ENCODE assay signal across 8 mouse cellular contexts in the genomic region with DNA sequence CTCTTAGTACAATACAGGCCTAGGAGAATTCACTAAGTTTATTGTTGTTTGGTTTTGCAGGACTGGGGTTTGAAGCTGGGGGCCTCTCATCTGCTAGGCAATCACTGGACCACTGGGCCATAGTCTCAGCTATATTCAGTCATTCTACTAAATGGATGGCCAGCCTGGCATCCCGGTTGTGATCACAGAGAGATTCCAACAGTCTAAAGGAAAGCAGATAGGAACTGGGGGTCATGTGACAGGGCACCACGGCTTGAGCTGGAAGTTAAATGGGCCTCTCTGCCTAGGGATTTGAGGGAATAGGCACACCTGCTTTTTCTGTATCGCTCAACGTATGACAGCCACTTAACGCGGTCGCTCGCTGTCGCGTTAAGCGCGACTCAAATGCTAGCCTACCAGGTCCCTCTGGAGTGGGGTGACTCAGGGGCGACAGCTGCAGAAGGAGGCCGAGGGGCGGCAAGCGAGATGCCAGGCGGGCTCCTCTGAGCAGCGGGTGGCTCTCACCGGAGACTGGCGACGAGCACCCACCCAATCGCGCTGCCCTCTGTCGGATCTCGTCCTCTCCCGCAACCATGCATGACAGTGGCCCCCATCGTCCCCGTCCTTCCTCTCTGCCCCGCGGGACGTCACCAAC. TPM values are rescaled to one million over a fixed set of nuclear protein-coding genes. Genes with fewer than 3 reads are reported as not detected.
DNase-seq lines count a peak whose midpoint lies in the region; ATAC-seq and TF ChIP-seq lines count a peak whose summit lies in the region.

No protein-coding gene starts in this region.

- TF ChIP-seq CTCF in heart, adult 2 months (IDR thresholded peaks at IDR 0.05): no peak
- no peak for TF ChIP-seq CTCF in C2C12 (IDR thresholded peaks at IDR 0.05; ENCODE audit: control insufficient read depth, insufficient read depth, insufficient read length)

- peaks cover 2% of the 10 kb centered on the region; the same call in 1 of the 2 replicates for H3K4me1 ChIP-seq in heart, adult 2 months (ENCODE audit: control insufficient read depth, insufficient read depth, low read length)
- peaks cover 30% of the 10 kb centered on the region for H3K4me1 ChIP-seq in forebrain, embryonic 10.5 days
- H3K4me1 ChIP-seq in liver, embryonic 15.5 days (replicated peaks): peaks cover 36% of the 10 kb centered on the region

- peak overlapping the region; percentile 50 for H3K9ac ChIP-seq in heart, adult 2 months (ENCODE audit: low read depth, low read length)
- peak overlapping the region; percentile 89 for H3K9ac ChIP-seq in liver, embryonic 15.5 days

- H3K79me3 ChIP-seq in C2C12 (ENCODE audit: low read depth): peaks cover 14% of the 10 kb centered on the region

- no peak overlapping the region for H3K27ac ChIP-seq in heart, adult 2 months
- H3K27ac ChIP-seq in forebrain, embryonic 10.5 days: peak overlapping the region; percentile 93
- peak overlapping the region; percentile 86 for H3K27ac ChIP-seq in liver, embryonic 15.5 days (replicated peaks)

- H3K36me3 ChIP-seq in heart, adult 2 months (ENCODE audit: control insufficient read depth, insufficient read depth, low read length): no peaks in the 10 kb centered on the region
- peaks cover 10% of the 10 kb centered on the region for H3K36me3 ChIP-seq in C2C12 (ENCODE audit: control insufficient read depth, insufficient read depth)
- peaks cover 29% of the 10 kb centered on the region for H3K36me3 ChIP-seq in forebrain, embryonic 10.5 days (replicated peaks)
- peaks cover 29% of the 10 kb centered on the region for H3K36me3 ChIP-seq in liver, embryonic 15.5 days (replicated peaks)

- TF ChIP-seq POLR2A in heart, adult 2 months (IDR thresholded peaks at IDR 0.05; ENCODE audit: insufficient read depth, low read depth, low read length): no peak

- H3ac ChIP-seq in C2C12 (ENCODE audit: control insufficient read depth, insufficient read length, low read depth): peak overlapping the region; percentile 96

- H3K79me2 ChIP-seq in heart, adult 2 months (replicated peaks; ENCODE audit: control insufficient read depth, insufficient read depth, low read length): peaks cover 2% of the 10 kb centered on the region; the same call in 1 of the 2 replicates
- H3K79me2 ChIP-seq in C2C12 (ENCODE audit: control insufficient read depth, insufficient read depth): peaks cover 33% of the 10 kb centered on the region

- no peaks in the 10 kb centered on the region for H3K27me3 ChIP-seq in heart, adult 2 months (ENCODE audit: control insufficient read depth, insufficient read depth, low read length)
- H3K27me3 ChIP-seq in C2C12 (ENCODE audit: control insufficient read depth, insufficient read depth, insufficient read length): no peaks in the 10 kb centered on the region
- H3K27me3 ChIP-seq in forebrain, embryonic 10.5 days (ENCODE audit: poor library complexity, severe bottlenecking): no peaks in the 10 kb centered on the region
- H3K27me3 ChIP-seq in liver, embryonic 15.5 days: no peaks in the 10 kb centered on the region

- H3K4me2 ChIP-seq in liver, embryonic 15.5 days: peak overlapping the region; percentile 88

- TF ChIP-seq EP300 in heart, adult 2 months (IDR thresholded peaks at IDR 0.05; ENCODE audit: insufficient read depth, low read depth, low read length): no peak

- ATAC-seq in liver, embryonic 15.5 days (ENCODE audit: insufficient read depth): no peak

- WGBS in heart, adult 2 months: under 1% methylated on average over 31 of the region's 31 CpGs
- under 1% methylated on average over 31 of the region's 31 CpGs for WGBS in forebrain, embryonic 10.5 days
- WGBS in liver, embryonic 15.5 days (ENCODE audit: insufficient replicate concordance): under 1% methylated on average over 31 of the region's 31 CpGs

- DNase-seq in heart, adult 2 months: no peak
- DNase-seq in heart, adult 11 months: no peak
- peak; percentile 19 for DNase-seq in forebrain, embryonic 10.5 days (ENCODE audit: extremely low spot score, low spot score)
- no peak for DNase-seq in cerebellum, postnatal 14 days
- DNase-seq in right cerebral cortex, postnatal 25 days: no peak
- DNase-seq in left cerebral cortex, adult 8-10 months (ENCODE audit: low spot score in 2 of 2): no peak

- peak overlapping the region; percentile 72 for H3K4me3 ChIP-seq in heart, adult 2 months
- H3K4me3 ChIP-seq in C2C12 (ENCODE audit: insufficient read depth, poor library complexity, severe bottlenecking): peak overlapping the region; percentile 56
- H3K4me3 ChIP-seq in forebrain, embryonic 10.5 days: peak overlapping the region; percentile 88
- peak overlapping the region; percentile 92 for H3K4me3 ChIP-seq in liver, embryonic 15.5 days (replicated peaks)

- intact Hi-C loops in heart, adult 2 months (cut with DNase I): loop anchor here (2.0 to 5.0 kb wide), 2 partner anchors 90 to 147 kb away; a partner anchor contains a TSS

- H3K9me3 ChIP-seq in forebrain, embryonic 10.5 days: no peaks in the 10 kb centered on the region
- H3K9me3 ChIP-seq in liver, embryonic 15.5 days (replicated peaks): no peaks in the 10 kb centered on the region

TF ChIP-seq in C2C12, 6 proteins besides CTCF, POLR2A, EP300 and RAD21:
- TF ChIP-seq MAX (IDR thresholded peaks at IDR 0.05): no peak
- no peak for TF ChIP-seq MYOG (IDR thresholded peaks at IDR 0.05; ENCODE audit: control insufficient read depth, extremely low read depth, insufficient read length)
- TF ChIP-seq USF1 (IDR thresholded peaks at IDR 0.05; ENCODE audit: low read depth): peak; percentile 44
- no peak for TF ChIP-seq FOSL1 (IDR thresholded peaks at IDR 0.05; ENCODE audit: insufficient read depth, low read length, poor library complexity, severe bottlenecking)
- TF ChIP-seq MYOD1 (IDR thresholded peaks at IDR 0.05; ENCODE audit: control insufficient read depth, insufficient read length, low read depth): peak; percentile 29

RNA-seq across cellular contexts. Expression of a gene that starts 0.4 kb away (rescaled TPM):
- under 1 TPM; 0.36 to 0.44 TPM for total RNA-seq in heart, adult 2 months (2021)
- polyA plus RNA-seq in heart, adult 2 months (2012; rRNA removed): 0.82 and 2.4 TPM in 2 replicates
- polyA plus RNA-seq in C2C12 (2012; fragmentation: generic; extraction: Trizol): 10.5 TPM
- 85.8 and 92.1 TPM in 2 replicates for polyA plus RNA-seq in forebrain, embryonic 10.5 days (2016; fragmentation: Nextera tagmentation; extraction: Ambion mirVana)
- 41.5 and 43.6 TPM in 2 replicates for polyA plus RNA-seq in liver, embryonic 15.5 days (2015; fragmentation: Nextera tagmentation; extraction: Ambion mirVana)
- total RNA-seq in left cerebral cortex, adult 8-10 months (2022): 1 to 10 TPM; 2.0 to 4.2 (median 3.5) TPM

RNA-seq across cellular contexts. Expression of a gene that starts 0.8 kb away (rescaled TPM):
- total RNA-seq in heart, adult 2 months (2021): 10 to 100 TPM; 11.0 to 11.3 TPM
- 3.8 and 8.1 TPM in 2 replicates for polyA plus RNA-seq in heart, adult 2 months (2012; rRNA removed)
- 12.2 TPM for polyA plus RNA-seq in C2C12 (2012; fragmentation: generic; extraction: Trizol)
- 14.7 and 16.3 TPM in 2 replicates for polyA plus RNA-seq in forebrain, embryonic 10.5 days (2016; fragmentation: Nextera tagmentation; extraction: Ambion mirVana)
- 14.2 TPM in 2 replicates for polyA plus RNA-seq in liver, embryonic 15.5 days (2015; fragmentation: Nextera tagmentation; extraction: Ambion mirVana)
- 10 to 100 TPM; 41.7 to 44.9 (median 42.5) TPM for total RNA-seq in left cerebral cortex, adult 8-10 months (2022)

RNA-seq across cellular contexts. Expression of a gene that starts 17.3 kb away (rescaled TPM):
- total RNA-seq in heart, adult 2 months (2021): not detected
- polyA plus RNA-seq in heart, adult 2 months (2012; rRNA removed): 0.04 TPM in 1 of 2 replicates, not detected in the other
- polyA plus RNA-seq in C2C12 (2012; fragmentation: generic; extraction: Trizol): 0.09 TPM
- polyA plus RNA-seq in forebrain, embryonic 10.5 days (2016; fragmentation: Nextera tagmentation; extraction: Ambion mirVana): 0.12 TPM in 1 of 2 replicates, not detected in the other
- not detected in 2 replicates for polyA plus RNA-seq in liver, embryonic 15.5 days (2015; fragmentation: Nextera tagmentation; extraction: Ambion mirVana)
- total RNA-seq in left cerebral cortex, adult 8-10 months (2022): under 1 TPM in 3 of 4 experiments, not detected in 1; 0.30 to 0.49 (median 0.41) TPM
